Mouse (Mus musculus): Measurements from ENCODE around the gene Ist1. TPM values are rescaled to one million over a fixed set of nuclear protein-coding genes. Genes with fewer than 3 reads are reported as not detected.

Ist1 gene
- total RNA-seq (2023): 10 to 100 TPM; 75.5 to 86.4 TPM

GRCm38 (mm10) chr8:109693146-109693900 is at the start of gene Ist1:
TSS of gene Ist1 (minus strand) at chr8:109693260.

DNA sequence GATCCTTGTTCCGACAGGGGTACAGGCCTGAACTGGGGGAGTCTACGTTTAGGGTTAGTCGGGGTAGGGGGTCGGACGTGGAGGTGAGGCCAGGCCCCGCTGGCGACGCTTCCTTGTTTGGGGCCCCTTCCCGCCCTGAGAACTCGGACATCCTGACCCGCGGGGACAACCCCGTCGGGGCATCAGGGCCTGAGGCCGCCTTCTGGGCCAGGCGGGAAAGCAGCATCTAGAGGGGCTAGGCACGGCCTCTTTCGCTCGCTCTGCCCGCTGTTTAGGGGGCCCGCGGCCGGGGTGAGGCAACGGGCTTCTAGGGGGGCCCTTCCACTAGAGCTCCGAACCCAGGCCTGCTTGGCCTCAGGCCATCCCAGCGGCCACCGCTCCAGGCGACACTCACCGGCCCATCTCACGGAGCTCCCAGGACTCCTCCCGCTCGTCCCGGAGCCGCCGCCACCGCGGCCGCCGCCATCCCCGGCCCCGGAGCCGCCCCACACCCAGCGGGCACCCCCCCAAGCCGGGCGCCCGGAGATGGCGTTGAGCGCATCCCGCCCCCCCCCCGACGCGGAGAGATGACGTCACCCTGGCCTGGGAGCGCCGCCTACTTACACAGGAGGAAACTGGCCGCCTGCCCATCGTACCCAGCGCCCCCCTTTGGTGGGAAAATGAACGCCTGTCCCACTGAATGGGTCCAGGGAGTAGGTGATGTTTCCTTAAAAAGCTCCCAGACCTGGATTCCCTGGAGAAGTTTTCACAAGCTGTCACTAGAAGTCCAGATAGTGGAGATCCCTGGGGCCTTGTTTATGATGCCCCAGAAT is 44.4 kb upstream of the Ist1 start, which contains the start of gene Atxn1l:
Atxn1l (minus strand) TSS at position 503 of the 812 bp plus-strand sequence.

DNA sequence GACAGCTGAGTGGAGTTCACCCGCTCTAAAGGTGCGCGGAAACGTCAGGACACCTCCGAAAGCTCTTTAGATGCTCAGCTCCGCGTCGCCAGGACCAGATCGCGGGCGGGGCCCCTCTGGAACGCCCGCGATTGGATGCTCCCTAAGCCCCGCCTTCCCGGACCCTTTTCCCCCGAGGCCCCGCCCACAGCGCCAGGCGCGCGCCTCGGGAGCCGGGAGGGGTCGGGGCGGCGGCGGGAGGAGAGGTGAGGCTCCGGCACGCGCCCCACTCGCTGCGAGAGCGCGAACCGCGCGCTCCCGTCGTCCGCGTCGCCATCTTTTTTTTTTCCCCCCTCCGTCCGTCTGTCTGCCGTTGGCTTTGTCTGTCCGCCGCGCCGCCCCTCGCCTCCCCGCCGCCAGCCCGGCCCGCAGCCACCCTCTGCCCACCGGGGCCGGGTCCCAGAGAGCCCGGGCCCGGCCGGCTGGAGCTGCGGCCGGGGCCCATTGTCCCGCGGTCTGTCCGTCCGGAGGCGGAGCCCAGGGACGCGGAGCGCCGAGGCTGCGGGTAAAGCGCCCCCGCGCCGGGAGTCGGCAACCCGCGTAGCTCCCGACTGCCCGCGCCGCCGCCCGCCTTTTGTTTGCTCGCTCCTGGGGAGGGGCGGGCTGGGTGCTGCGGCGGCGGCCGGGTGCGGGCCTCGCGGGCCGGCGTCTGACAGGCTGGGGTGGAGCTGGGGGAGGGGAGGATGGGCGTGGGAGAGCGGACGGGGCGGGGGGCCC is 12.4 kb upstream of the Ist1 start, which contains the start of gene Zfp821:
Zfp821 (plus strand) TSS at position 227 of the 756 bp plus-strand sequence.

Other genes with a start within 250 kb of the Ist1 start
- not detected for gene Pmfbp1, start 199.2 kb downstream of the Ist1 start, total RNA-seq (2023)
- 10 to 100 TPM; 60.8 to 62.8 TPM for gene Dhx38, start 127.4 kb downstream of the Ist1 start, total RNA-seq (2023)
- gene Txnl4b, start 127.4 kb downstream of the Ist1 start, total RNA-seq (2023): 10 to 100 TPM; 10.3 to 14.0 TPM
- 1,000 to 10,000 TPM in 1 of 2 experiments, 100 to 1,000 TPM in 1; 961 to 1,018 TPM for gene Hp, start 114.1 kb downstream of the Ist1 start, total RNA-seq (2023)
- 1 to 10 TPM; 5.4 to 9.0 TPM for gene Dhodh, start 84.6 kb downstream of the Ist1 start, total RNA-seq (2023)
- under 1 TPM in 1 of 2 experiments, not detected in 1; 0.22 TPM for gene Pkd1l3, start 78.7 kb downstream of the Ist1 start, total RNA-seq (2023)
- 10 to 100 TPM; 12.6 to 14.3 TPM for gene Zfp821, start 12.3 kb upstream of the Ist1 start, total RNA-seq (2023)
- 10 to 100 TPM; 28.8 to 30.4 TPM for gene Atxn1l, start 44.5 kb upstream of the Ist1 start, total RNA-seq (2023)
- 10 to 100 TPM; 73.2 to 79.5 TPM for gene Ap1g1, start 85.3 kb upstream of the Ist1 start, total RNA-seq (2023)
- gene Phlpp2, start 175.3 kb upstream of the Ist1 start, total RNA-seq (2023): 1 to 10 TPM; 6.4 to 6.6 TPM